8 mouse cellular contexts compared by ENCODE assay signal in genomic region chr15:84682206-84682605, GRCm38 (mm10). TPM values are rescaled to one million over a fixed set of nuclear protein-coding genes. Genes with fewer than 3 reads are reported as not detected.
DNase-seq lines count a peak whose midpoint lies in the region; ATAC-seq lines count a peak whose summit lies in the region.

No protein-coding gene starts in this region.

- no peaks in the 10 kb centered on the region for H3K9me3 ChIP-seq in heart, embryonic 10.5 days
- H3K9me3 ChIP-seq in midbrain, embryonic 13.5 days, result no peaks in the 10 kb centered on the region
- no peaks in the 10 kb centered on the region for H3K9me3 ChIP-seq in midbrain, embryonic 11.5 days (ENCODE audit: control insufficient read depth, low read length)
- H3K9me3 ChIP-seq in limb, embryonic 11.5 days (ENCODE audit: control insufficient read depth, low read length), result 0 out of 2 replicates have a peak, but pooled peaks cover 2% of the 10 kb centered on the region
- H3K9me3 ChIP-seq in stomach, embryonic 15.5 days, result no peaks in the 10 kb centered on the region

- no peak overlapping the region for H3K9ac ChIP-seq in midbrain, embryonic 13.5 days (replicated peaks)
- no peak overlapping the region for H3K9ac ChIP-seq in midbrain, embryonic 11.5 days (ENCODE audit: low read length)
- no peak overlapping the region; the same call in 1 of the 2 replicates for H3K9ac ChIP-seq in limb, embryonic 11.5 days (ENCODE audit: low read length)
- H3K9ac ChIP-seq in stomach, embryonic 15.5 days, result no peak overlapping the region

- intact Hi-C loops in heart, postnatal 10 days (cut with DNase I), result no loop called here

- H3K4me2 ChIP-seq in midbrain, embryonic 13.5 days (replicated peaks), result peak overlapping the region; percentile 94; the same call in 1 of the 2 replicates
- H3K4me2 ChIP-seq in midbrain, embryonic 11.5 days, result no peak overlapping the region; the same call in 1 of the 2 replicates
- H3K4me2 ChIP-seq in limb, embryonic 11.5 days (ENCODE audit: low read depth, severe bottlenecking), result peak overlapping the region; percentile 95
- H3K4me2 ChIP-seq in stomach, embryonic 15.5 days, result peak overlapping the region; percentile 90

- peaks cover 65% of the 10 kb centered on the region for H3K4me1 ChIP-seq in heart, embryonic 10.5 days
- peaks cover 18% of the 10 kb centered on the region for H3K4me1 ChIP-seq in midbrain, embryonic 13.5 days (replicated peaks)
- peaks cover 16% of the 10 kb centered on the region for H3K4me1 ChIP-seq in midbrain, embryonic 11.5 days (ENCODE audit: control insufficient read depth, insufficient read depth, low read length)
- peaks cover 12% of the 10 kb centered on the region; the same call in 1 of the 2 replicates for H3K4me1 ChIP-seq in limb, embryonic 11.5 days (ENCODE audit: control insufficient read depth, insufficient read depth, low read length)
- peaks cover 26% of the 10 kb centered on the region for H3K4me1 ChIP-seq in stomach, embryonic 15.5 days

- H3K4me3 ChIP-seq in heart, embryonic 10.5 days, result peak overlapping the region; percentile 87
- no peak overlapping the region for H3K4me3 ChIP-seq in midbrain, embryonic 13.5 days (replicated peaks)
- no peak overlapping the region for H3K4me3 ChIP-seq in midbrain, embryonic 11.5 days (ENCODE audit: low read depth, low read length)
- no peak overlapping the region for H3K4me3 ChIP-seq in limb, embryonic 11.5 days (ENCODE audit: low read depth, low read length)
- peak overlapping the region; percentile 85 for H3K4me3 ChIP-seq in stomach, embryonic 15.5 days (replicated peaks)

- no peak for DNase-seq in heart, embryonic 10.5 days (ENCODE audit: low spot score)
- DNase-seq in heart, postnatal 10 days, result no peak
- DNase-seq in midbrain, embryonic 11.5 days (ENCODE audit: low spot score, missing footprints), result no peak
- no peak for DNase-seq in limb, embryonic 11.5 days (ENCODE audit: low spot score)
- DNase-seq in adrenal gland, postnatal 10 days, result no peak

- H3K27me3 ChIP-seq in heart, embryonic 10.5 days (ENCODE audit: insufficient read depth, poor library complexity, severe bottlenecking), result 0 out of 2 replicates have a peak, but pooled peaks cover 6% of the 10 kb centered on the region
- peaks cover 37% of the 10 kb centered on the region for H3K27me3 ChIP-seq in midbrain, embryonic 13.5 days
- peaks cover 5% of the 10 kb centered on the region for H3K27me3 ChIP-seq in midbrain, embryonic 11.5 days (ENCODE audit: control insufficient read depth, insufficient read depth, low read length)
- H3K27me3 ChIP-seq in limb, embryonic 11.5 days (ENCODE audit: control insufficient read depth, insufficient read depth, low read length), result no peaks in the 10 kb centered on the region
- no peaks in the 10 kb centered on the region for H3K27me3 ChIP-seq in stomach, embryonic 15.5 days (replicated peaks)

- H3K27ac ChIP-seq in heart, embryonic 10.5 days, result peak overlapping the region; percentile 90
- no peak overlapping the region for H3K27ac ChIP-seq in midbrain, embryonic 13.5 days
- H3K27ac ChIP-seq in midbrain, embryonic 11.5 days (ENCODE audit: low read depth, low read length), result no peak overlapping the region
- H3K27ac ChIP-seq in limb, embryonic 11.5 days (replicated peaks; ENCODE audit: low read depth, low read length), result no peak overlapping the region
- peak overlapping the region; percentile 89 for H3K27ac ChIP-seq in stomach, embryonic 15.5 days

- 83% methylated on average over 3 of the region's 3 CpGs for WGBS in heart, embryonic 10.5 days
- WGBS in midbrain, embryonic 13.5 days, result 80% methylated on average over 3 of the region's 3 CpGs
- 67% methylated on average over 3 of the region's 3 CpGs for WGBS in midbrain, embryonic 11.5 days
- WGBS in limb, embryonic 11.5 days, result 69% methylated on average over 3 of the region's 3 CpGs
- 61% methylated on average over 3 of the region's 3 CpGs for WGBS in stomach, embryonic 15.5 days

- ATAC-seq in midbrain, embryonic 13.5 days, result no peak
- no peak for ATAC-seq in midbrain, embryonic 11.5 days (ENCODE audit: low FRiP score)
- ATAC-seq in limb, embryonic 11.5 days (ENCODE audit: insufficient number of reproducible peaks, low FRiP score, low TSS enrichment, low read depth), result no peak
- ATAC-seq in stomach, embryonic 15.5 days (ENCODE audit: insufficient read depth, low FRiP score, low read depth), result no peak
- no peak for ATAC-seq in granulocyte monocyte progenitor cell, adult 5-6 weeks (replicated peaks; ENCODE audit: poor library complexity, severe bottlenecking)

- peaks cover 14% of the 10 kb centered on the region; the same call in 1 of the 2 replicates for H3K36me3 ChIP-seq in heart, embryonic 10.5 days
- no peaks in the 10 kb centered on the region for H3K36me3 ChIP-seq in midbrain, embryonic 13.5 days
- H3K36me3 ChIP-seq in midbrain, embryonic 11.5 days (ENCODE audit: control insufficient read depth, insufficient read depth, low read length), result no peaks in the 10 kb centered on the region
- no peaks in the 10 kb centered on the region for H3K36me3 ChIP-seq in limb, embryonic 11.5 days (ENCODE audit: control insufficient read depth, insufficient read depth, low read length)
- H3K36me3 ChIP-seq in stomach, embryonic 15.5 days, result 0 out of 2 replicates have a peak, but pooled peaks cover 3% of the 10 kb centered on the region

RNA-seq across cellular contexts. Expression of gene Prr5, which starts 12.8 kb away (rescaled TPM):
- 30.6 and 33.1 TPM in 2 replicates for polyA plus RNA-seq in heart, embryonic 10.5 days (2016; fragmentation: Nextera tagmentation; extraction: Ambion mirVana)
- total RNA-seq in heart, postnatal 10 days (2021), result 10 to 100 TPM in 1 of 2 experiments, 1 to 10 TPM in 1; 7.0 to 11.9 TPM
- polyA plus RNA-seq in midbrain, embryonic 13.5 days (2015; fragmentation: Nextera tagmentation; extraction: Ambion mirVana), result 12.2 and 13.8 TPM in 2 replicates
- 7.3 and 10.9 TPM in 2 replicates for polyA plus RNA-seq in midbrain, embryonic 11.5 days (2014; fragmentation: Nextera tagmentation; extraction: Ambion mirVana)
- 13.2 and 14.4 TPM in 2 replicates for polyA plus RNA-seq in limb, embryonic 11.5 days (2014; fragmentation: Nextera tagmentation; extraction: Ambion mirVana)
- polyA plus RNA-seq in stomach, embryonic 15.5 days (2015; fragmentation: Nextera tagmentation; extraction: Ambion mirVana), result 40.1 and 42.1 TPM in 2 replicates
- total RNA-seq in adrenal gland, postnatal 10 days (2021), result 10 to 100 TPM; 11.4 to 12.1 TPM
- 16.4 and 16.9 TPM in 2 replicates for total RNA-seq in granulocyte monocyte progenitor cell, adult 5-6 weeks (2014; fragmentation: Nextera tagmentation)
- 3.9 and 4.9 TPM in 2 replicates for total RNA-seq in granulocyte monocyte progenitor cell, adult 5-6 weeks (2017)

RNA-seq across cellular contexts. Expression of gene Arhgap8, which starts 37.6 kb away (rescaled TPM):
- polyA plus RNA-seq in heart, embryonic 10.5 days (2016; fragmentation: Nextera tagmentation; extraction: Ambion mirVana), result 4.3 and 6.5 TPM in 2 replicates
- total RNA-seq in heart, postnatal 10 days (2021), result 1 to 10 TPM; 1.6 to 2.0 TPM
- 0.61 and 0.67 TPM in 2 replicates for polyA plus RNA-seq in midbrain, embryonic 13.5 days (2015; fragmentation: Nextera tagmentation; extraction: Ambion mirVana)
- 1.1 and 1.7 TPM in 2 replicates for polyA plus RNA-seq in midbrain, embryonic 11.5 days (2014; fragmentation: Nextera tagmentation; extraction: Ambion mirVana)
- polyA plus RNA-seq in limb, embryonic 11.5 days (2014; fragmentation: Nextera tagmentation; extraction: Ambion mirVana), result 3.1 and 5.2 TPM in 2 replicates
- 10.3 and 11.4 TPM in 2 replicates for polyA plus RNA-seq in stomach, embryonic 15.5 days (2015; fragmentation: Nextera tagmentation; extraction: Ambion mirVana)
- 1 to 10 TPM; 1.1 to 1.2 TPM for total RNA-seq in adrenal gland, postnatal 10 days (2021)
- total RNA-seq in granulocyte monocyte progenitor cell, adult 5-6 weeks (2014; fragmentation: Nextera tagmentation), result not detected in 2 replicates
- total RNA-seq in granulocyte monocyte progenitor cell, adult 5-6 weeks (2017), result not detected in 2 replicates

Comparison
In these comparisons a context has a peak if more than half of its experiments do, and no peak if none do; other contexts are left out.
1. H3K27ac ChIP-seq: peak in heart, embryonic 10.5 days (single experiment) and stomach, embryonic 15.5 days (single experiment); none in midbrain, embryonic 13.5 days (single experiment), midbrain, embryonic 11.5 days (single experiment) and limb, embryonic 11.5 days (single experiment).
2. H3K4me3 ChIP-seq: peak in heart, embryonic 10.5 days (single experiment) and stomach, embryonic 15.5 days (single experiment); none in midbrain, embryonic 13.5 days (single experiment), midbrain, embryonic 11.5 days (single experiment) and limb, embryonic 11.5 days (single experiment).